Mouse (Mus musculus) CH12.LX (cell line): Measurements from ENCODE around the gene 1500009L16Rik.

Experiments
- MAFK ChIP-seq: IDR thresholded peaks from 2 replicates; pipeline ENCODE4 v1.6.1; 2011; ENCODE audit warnings: low read length, improper control_type of control experiment; ENCODE audit not compliant: insufficient replicate concordance
- MAZ ChIP-seq: IDR thresholded peaks from 2 replicates; pipeline ENCODE4 v1.6.1; 2012; ENCODE audit warnings: low read depth, mild to moderate bottlenecking, inconsistent platforms, low read length, improper control_type of control experiment, moderate library complexity
- POLR2A ChIP-seq: IDR thresholded peaks from 2 replicates; pipeline ENCODE4 v1.6.1; 2011; ENCODE audit warnings: low read depth, mild to moderate bottlenecking, improper control_type of control experiment, low read length

DNA sequence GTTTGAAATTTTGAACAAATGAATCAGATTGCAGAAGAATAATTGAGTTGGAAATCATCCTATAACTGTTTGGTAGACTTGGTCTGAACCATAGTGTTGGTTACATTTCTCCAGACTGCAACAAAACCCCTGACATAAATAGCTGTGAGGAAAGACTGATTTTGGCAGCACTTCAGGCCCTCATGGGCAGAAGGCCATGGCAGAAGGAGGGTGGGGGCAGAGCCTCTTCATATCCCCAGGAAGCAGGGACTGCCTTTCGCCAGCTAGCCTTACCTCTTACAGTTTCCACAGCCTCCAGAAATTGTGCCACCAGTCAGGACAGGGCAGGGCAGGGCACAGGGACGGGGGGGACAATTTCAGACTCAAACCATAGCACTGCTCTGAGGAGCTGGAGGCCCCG lies 22.0 kb downstream of the 1500009L16Rik start:
- TF ChIP-seq POLR2A, result no peak
- TF ChIP-seq MAFK, result no peak
- no peak for TF ChIP-seq MAZ
